Mouse (Mus musculus) left cerebral cortex, adult 18-20 months (tissue): Measurements from ENCODE around the gene Cer1. TPM values are rescaled to one million over a fixed set of nuclear protein-coding genes. Genes with fewer than 3 reads are reported as not detected.
A peak's percentile ranks its signal among the peaks of the same experiment; 100 is the strongest.

Experiments
- DNase-seq, 2 experiments: peaks; one replicate each; pipeline ENCODE4 v3.0.0; 2021 to 2022; ENCODE audit warnings: low spot score in 2 of 2, mixed read lengths in 1 of 2
- long read RNA-seq, 2 experiments: library from polyadenylated mRNA; stranded (forward); transcript quantifications; one replicate each; pipeline ENCODE4 v2.0.0; 2021
- total RNA-seq, 2 experiments: library from RNA; stranded (reverse); gene quantifications; 2 replicates each; pipeline ENCODE4 v1.2.3; 2021

The Cer1 gene
- total RNA-seq = under 1 TPM in 1 of 2 experiments, not detected in 1; 0.21 TPM
- long read RNA-seq, experiment 1 = 0 reads
- long read RNA-seq, experiment 2 = 0 reads

GRCm38 (mm10) chr4:82884636-82885534, at the start of gene Cer1:
TSS of gene Cer1 (minus strand) at chr4:82885148.
- no peak for DNase-seq

GRCm38 (mm10) chr4:82934308-82934707, 49.4 kb upstream of the Cer1 start:
- peak in 1 of 2 experiments; percentile 10 for DNase-seq

- peak; percentile 83 to 89 for DNase-seq
These were observed 48.8 kb upstream of the Cer1 start for GRCm38 (mm10) chr4:82933698-82934210.

- DNase-seq = no peak
These were observed 45.1 kb upstream of the Cer1 start for GRCm38 (mm10) chr4:82930079-82930478.

GRCm38 (mm10) chr4:82921962-82922361, 37.0 kb upstream of the Cer1 start:
- no peak for DNase-seq

GRCm38 (mm10) chr4:82918625-82919024, 33.7 kb upstream of the Cer1 start:
- DNase-seq = no peak

GRCm38 (mm10) chr4:82916678-82917050, 31.7 kb upstream of the Cer1 start:
- DNase-seq = no peak

GRCm38 (mm10) chr4:82916003-82916677, 31.2 kb upstream of the Cer1 start:
- DNase-seq = no peak

- DNase-seq = no peak
These were observed 30.6 kb upstream of the Cer1 start for GRCm38 (mm10) chr4:82915576-82915975.

- no peak for DNase-seq
These were observed 29.7 kb upstream of the Cer1 start for GRCm38 (mm10) chr4:82914601-82915143.

- DNase-seq = no peak
These were observed 10.3 kb upstream of the Cer1 start for GRCm38 (mm10) chr4:82895227-82895626.

GRCm38 (mm10) chr4:82892247-82892646, 7.3 kb upstream of the Cer1 start:
- DNase-seq = no peak

GRCm38 (mm10) chr4:82891566-82891965, 6.6 kb upstream of the Cer1 start:
- DNase-seq = no peak

GRCm38 (mm10) chr4:82891049-82891448, 6.1 kb upstream of the Cer1 start:
- no peak for DNase-seq

GRCm38 (mm10) chr4:82890585-82890984, 5.6 kb upstream of the Cer1 start:
- DNase-seq = no peak

- DNase-seq = no peak
These were observed 1.2 kb upstream of the Cer1 start for GRCm38 (mm10) chr4:82886148-82886547.

GRCm38 (mm10) chr4:82885535-82885913, 576 bp upstream of the Cer1 start:
- no peak for DNase-seq

- no peak for DNase-seq
These were observed 2.4 kb downstream of the Cer1 start for GRCm38 (mm10) chr4:82882500-82882899.

GRCm38 (mm10) chr4:82881366-82881765, 3.6 kb downstream of the Cer1 start:
- DNase-seq = no peak

GRCm38 (mm10) chr4:82880243-82880642, 4.7 kb downstream of the Cer1 start:
- DNase-seq = no peak

GRCm38 (mm10) chr4:82879152-82879551, 5.8 kb downstream of the Cer1 start:
- no peak for DNase-seq

- DNase-seq = no peak
These were observed 8.3 kb downstream of the Cer1 start for GRCm38 (mm10) chr4:82876656-82877055.
